Mouse (Mus musculus): ENCODE measurements around the gene Lpar5.
"Not testable (repeated sequence)": the region's sequence is repeated elsewhere in the genome, so short reads cannot be mapped to it uniquely, and the experiment has no call there.

The Lpar5 gene

DNA sequence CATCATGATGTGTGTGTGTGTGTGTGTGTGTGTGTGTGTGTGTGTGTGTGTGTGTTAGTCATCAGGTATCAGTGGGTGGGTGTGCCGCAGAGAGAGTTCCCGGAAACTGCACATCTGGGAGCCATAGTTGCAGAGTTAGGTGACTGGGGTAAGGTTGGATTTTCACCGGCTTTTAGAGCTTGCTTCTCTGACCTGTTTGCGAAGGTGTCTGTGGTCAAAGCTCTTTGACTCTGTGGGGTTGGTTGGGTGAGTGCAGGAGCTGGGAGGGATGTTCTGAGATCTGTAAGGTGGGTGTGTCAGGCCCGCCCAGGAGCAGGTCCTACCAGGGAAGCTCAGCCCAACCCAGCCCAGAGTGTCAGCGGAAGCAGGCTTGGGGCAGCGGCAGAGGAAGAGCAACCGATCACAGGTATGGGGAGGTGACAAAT is at the start of gene Lpar5:
TSS of gene Lpar5 (plus strand) at position 350 of the 425 bp plus-strand sequence.
- no peak for DNase-seq (ENCODE audit: low read depth, low spot score)

GRCm38 (mm10) chr6:125030532-125030931 is 37.2 kb upstream of the Lpar5 start:
- peak; percentile 81 for DNase-seq (ENCODE audit: low read depth, low spot score)

- no peak for DNase-seq (ENCODE audit: low read depth, low spot score)
These were observed 36.1 kb upstream of the Lpar5 start for GRCm38 (mm10) chr6:125031604-125032003.

- no peak for DNase-seq (ENCODE audit: low read depth, low spot score)
These were observed 29.1 kb upstream of the Lpar5 start for GRCm38 (mm10) chr6:125038666-125039065.

GRCm38 (mm10) chr6:125039131-125039530 is 28.6 kb upstream of the Lpar5 start:
- DNase-seq (ENCODE audit: low read depth, low spot score), result no peak

DNA sequence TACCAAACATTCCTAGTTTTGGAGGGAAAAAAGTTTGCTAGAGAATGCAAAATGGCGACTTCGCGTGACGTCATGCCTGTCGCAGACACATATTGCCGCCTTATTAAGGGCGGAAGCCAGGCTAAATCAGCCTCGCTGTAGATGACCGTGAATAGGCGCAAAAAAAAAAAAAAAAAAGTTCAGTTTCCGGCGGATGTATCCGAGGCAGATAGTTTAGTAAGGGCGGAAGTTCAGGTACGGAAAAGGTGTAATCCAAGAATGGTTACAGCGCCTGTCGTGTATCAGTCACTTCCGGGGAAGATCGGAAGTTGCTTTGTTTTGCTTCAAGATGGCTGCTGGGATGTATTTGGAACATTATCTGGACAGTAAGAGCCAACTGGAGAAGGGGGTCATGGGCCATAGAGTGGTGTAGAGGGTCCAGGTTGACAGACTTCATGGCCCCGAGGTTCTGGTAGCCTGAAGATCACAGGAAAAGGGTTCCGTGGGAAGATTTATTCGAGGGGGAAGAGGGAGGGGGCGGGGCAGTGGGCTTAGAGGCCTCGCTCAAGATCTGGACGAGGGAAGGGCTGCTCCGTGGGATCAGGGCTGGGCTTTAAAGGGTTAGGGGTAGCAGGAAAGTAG is 28.1 kb upstream of the Lpar5 start, which contains the start of gene Ing4:
TSS of gene Ing4 (plus strand) at position 228 of the 621 bp plus-strand sequence.
- peak; percentile 96 for DNase-seq (ENCODE audit: low read depth, low spot score)

GRCm38 (mm10) chr6:125040221-125040620 is 27.5 kb upstream of the Lpar5 start:
- DNase-seq (ENCODE audit: low read depth, low spot score), result no peak

GRCm38 (mm10) chr6:125041047-125041446 is 26.7 kb upstream of the Lpar5 start:
- no peak for DNase-seq (ENCODE audit: low read depth, low spot score)

DNA sequence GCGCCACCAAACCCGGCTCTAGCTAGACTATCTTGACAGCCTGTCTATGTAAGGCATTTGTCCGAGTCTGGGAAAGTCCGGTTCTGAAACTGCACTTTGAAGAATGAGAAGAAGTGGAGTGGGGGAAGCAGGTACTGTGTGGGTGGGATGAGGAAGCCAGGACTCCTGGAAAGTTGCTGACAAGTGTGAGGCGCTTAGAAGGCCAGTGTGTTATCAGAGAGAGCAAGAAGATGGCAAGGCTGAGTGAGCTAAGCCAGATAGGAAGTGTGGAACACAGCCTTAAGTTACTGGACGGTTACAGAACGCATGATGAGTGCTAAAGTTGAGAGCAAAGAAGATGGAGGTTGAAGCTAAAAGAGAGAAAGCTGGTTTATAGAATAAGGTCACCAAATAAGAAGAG is 25.6 kb upstream of the Lpar5 start:
- no peak for DNase-seq (ENCODE audit: low read depth, low spot score)

DNA sequence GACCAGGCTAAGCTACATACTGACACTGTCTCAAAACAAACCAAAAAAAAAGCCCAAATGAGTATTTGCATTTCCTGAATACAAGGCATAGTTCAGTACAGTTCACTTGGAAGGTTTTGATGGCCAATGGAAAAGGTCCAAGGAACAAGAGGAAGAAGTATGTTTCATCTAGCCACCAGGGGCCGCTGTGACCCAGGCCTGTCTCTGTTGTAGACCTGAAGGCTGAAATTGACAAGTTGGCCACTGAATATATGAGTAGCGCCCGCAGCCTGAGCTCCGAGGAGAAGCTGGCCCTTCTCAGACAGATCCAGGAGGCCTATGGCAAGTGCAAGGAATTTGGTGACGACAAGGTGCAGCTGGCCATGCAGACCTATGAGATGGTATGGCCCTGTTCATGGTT is 21.0 kb upstream of the Lpar5 start:
- DNase-seq (ENCODE audit: low read depth, low spot score), result peak; percentile 71

DNA sequence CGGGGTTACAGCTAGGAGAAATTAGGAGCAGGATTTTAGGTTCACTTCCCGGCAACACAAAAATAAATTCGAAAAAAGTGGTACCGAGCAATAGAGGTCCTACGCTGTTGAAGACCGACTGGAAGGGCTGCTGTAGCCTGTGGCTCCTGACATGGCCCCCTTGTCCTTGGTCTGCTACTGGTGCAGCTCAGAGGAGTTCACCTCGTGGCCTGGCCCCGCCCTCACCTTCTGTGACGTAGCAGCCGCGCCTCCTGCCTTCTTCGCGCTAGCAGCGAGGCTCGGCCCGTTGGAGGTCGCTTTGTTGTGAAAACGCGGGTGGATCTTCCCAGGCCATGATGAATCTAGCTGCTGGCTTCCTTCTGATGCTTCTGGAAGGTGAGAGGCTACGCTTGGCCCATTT is 18.0 kb upstream of the Lpar5 start, which contains the start of gene Acrbp:
TSS of gene Acrbp (plus strand) at position 12 of the 400 bp plus-strand sequence.
- DNase-seq (ENCODE audit: low read depth, low spot score), result no peak

DNA sequence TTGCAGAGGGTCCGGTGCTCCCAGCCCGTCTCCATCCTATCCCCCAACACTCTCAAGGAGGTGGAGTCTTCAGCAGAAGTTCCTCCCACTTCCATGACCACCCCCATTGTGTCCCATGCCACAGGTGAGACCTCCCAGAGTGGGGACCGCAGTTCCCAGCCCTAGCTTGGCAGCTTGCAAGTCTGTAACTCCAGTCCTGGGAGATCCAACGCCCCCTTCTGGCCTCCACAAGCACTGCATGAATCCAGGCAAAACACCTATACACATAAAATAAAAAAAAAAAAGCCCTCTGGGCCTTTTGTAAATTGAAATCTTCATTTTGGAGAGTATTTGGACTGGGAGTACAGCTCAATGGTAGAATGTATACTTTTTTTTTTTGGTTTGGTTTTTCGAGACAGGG is 16.5 kb upstream of the Lpar5 start:
- DNase-seq (ENCODE audit: low read depth, low spot score), result no peak

- no peak for DNase-seq (ENCODE audit: low read depth, low spot score)
These were observed 6.2 kb upstream of the Lpar5 start for GRCm38 (mm10) chr6:125061493-125061892.

DNA sequence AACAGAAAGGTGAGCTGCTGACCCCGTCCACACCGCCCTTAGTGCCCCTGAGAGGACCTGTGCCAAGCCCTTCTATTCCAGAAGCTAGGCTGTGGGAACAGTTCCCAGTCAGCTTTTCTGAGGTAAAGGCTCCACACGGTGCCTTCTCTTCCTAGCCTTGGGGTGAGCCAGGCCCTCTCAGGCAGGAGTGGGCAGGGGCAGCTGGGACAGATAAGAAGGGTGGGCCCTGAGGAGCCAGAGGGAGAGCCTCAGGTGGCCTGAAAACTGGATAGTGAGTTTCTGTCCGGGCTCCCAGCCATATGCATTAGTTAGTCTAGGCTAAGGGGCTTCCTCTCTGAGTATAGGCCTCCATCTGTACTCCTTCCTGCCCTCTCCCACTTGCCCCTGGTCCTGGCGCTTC is 5.2 kb upstream of the Lpar5 start:
- no peak for DNase-seq (ENCODE audit: low read depth, low spot score)

- no peak for DNase-seq (ENCODE audit: low read depth, low spot score)
These were observed 3.8 kb upstream of the Lpar5 start for GRCm38 (mm10) chr6:125063906-125064305.

- DNase-seq (ENCODE audit: low read depth, low spot score), result not testable (repeated sequence)
These were observed 2.5 kb upstream of the Lpar5 start for GRCm38 (mm10) chr6:125065223-125065622.

DNA sequence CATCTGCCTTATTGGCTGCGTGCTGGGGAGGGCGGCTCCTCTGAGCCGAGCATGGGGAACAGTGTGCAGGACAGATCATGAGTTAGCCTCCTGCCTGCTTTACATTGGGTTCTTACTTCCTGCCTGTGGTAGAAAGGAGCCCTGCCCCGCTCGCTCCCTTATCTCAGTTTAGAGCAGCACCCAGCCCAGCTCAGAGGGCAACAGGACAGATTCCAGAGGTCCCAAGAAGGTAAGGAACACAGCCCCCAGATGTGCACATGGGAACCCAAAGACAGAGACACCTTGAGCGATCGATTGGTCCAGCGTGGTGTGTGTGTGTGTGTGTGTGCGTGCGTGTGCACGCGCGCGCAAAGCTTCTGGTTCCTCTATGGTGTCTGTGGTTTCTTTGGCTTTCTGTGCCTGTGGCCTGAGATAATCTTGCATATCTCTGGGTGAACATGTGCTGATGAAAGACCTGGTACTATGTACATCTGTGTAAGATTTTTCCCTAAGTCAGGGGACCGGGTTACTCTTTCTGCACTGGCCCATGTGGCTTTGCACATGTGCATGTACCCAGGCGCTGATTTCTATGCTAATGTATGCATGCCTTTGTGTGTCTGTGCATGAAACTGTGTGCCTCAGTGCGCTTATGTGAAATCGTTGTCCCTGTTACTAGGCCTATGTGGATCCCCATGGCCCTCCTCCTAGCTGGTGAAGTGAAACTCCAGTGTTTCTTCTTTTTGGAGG is 3.6 kb downstream of the Lpar5 start:
- no peak for DNase-seq (ENCODE audit: low read depth, low spot score)

GRCm38 (mm10) chr6:125071896-125072279 is 4.2 kb downstream of the Lpar5 start:
- no peak for DNase-seq (ENCODE audit: low read depth, low spot score)

- no peak for DNase-seq (ENCODE audit: low read depth, low spot score)
These were observed 6.1 kb downstream of the Lpar5 start for GRCm38 (mm10) chr6:125073825-125074224.

- DNase-seq (ENCODE audit: low read depth, low spot score), result no peak
These were observed 13.7 kb downstream of the Lpar5 start for GRCm38 (mm10) chr6:125081394-125081793.

DNA sequence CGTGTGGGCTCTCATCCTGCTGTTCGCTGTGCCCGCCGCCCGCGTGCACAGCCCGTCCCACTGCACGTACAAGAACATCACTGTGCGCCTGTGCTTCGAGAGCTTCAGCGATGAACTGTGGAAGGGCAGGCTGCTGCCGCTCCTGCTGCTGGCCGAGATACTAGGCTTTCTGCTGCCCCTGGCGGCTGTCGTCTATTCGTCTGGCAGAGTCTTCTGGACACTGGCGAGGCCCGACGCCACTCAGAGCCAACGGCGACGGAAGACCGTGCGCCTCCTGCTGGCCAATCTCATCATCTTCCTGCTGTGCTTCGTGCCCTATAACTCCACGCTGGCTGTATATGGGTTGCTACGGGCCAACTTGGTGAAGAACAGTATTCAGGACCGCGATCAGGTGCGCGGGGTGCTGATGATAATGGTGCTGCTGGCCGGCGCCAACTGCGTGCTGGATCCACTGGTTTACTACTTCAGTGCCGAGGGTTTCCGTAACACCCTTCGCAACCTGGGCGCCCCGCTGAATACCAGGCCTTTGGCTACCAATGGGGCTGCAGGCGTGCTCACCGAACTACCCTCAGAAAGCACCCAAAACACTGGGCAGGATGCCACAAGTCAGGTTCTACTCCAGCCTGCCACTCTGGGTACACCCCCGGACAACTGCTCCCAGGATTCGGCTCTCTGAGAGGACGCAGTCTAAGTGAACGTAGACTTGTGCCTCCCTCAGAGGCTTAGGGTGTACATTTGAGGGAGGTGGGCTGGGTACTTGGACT is 14.3 kb downstream of the Lpar5 start:
- DNase-seq (ENCODE audit: low read depth, low spot score), result peak; percentile 98

DNA sequence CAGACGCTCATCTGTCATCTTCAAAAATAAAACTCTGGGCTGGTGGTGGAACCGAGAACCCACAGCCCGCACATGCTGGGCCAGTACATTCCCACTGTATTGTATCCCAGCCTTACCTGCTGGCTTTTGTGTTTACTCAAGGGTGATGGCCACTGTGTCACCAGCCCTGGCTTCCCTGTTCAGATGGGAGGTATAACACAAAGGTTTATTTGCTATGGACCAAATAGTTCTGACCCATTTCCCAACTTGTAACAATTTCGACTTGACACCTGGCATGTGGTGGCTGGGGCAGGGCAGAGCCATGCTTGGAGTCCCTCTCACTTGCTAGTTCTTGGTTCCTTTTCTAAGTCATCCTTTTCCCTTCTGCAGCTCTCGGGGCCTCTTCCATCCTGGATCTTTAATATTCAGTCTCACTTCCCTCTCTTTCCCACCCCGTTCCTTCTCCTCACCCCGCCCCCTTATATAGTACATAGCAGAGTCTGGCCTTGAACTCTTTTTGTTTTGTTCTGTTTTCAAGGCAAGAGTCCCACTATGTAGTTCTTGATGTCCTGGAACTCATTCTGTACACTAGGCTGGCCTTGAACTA is 15.2 kb downstream of the Lpar5 start:
- DNase-seq (ENCODE audit: low read depth, low spot score), result no peak
